Mouse (Mus musculus): Measurements from ENCODE around the gene Mfsd10.
"Not testable (repeated sequence)": the region's sequence is repeated elsewhere in the genome, so short reads cannot be mapped to it uniquely, and the experiment has no call there.

Gene Mfsd10

DNA sequence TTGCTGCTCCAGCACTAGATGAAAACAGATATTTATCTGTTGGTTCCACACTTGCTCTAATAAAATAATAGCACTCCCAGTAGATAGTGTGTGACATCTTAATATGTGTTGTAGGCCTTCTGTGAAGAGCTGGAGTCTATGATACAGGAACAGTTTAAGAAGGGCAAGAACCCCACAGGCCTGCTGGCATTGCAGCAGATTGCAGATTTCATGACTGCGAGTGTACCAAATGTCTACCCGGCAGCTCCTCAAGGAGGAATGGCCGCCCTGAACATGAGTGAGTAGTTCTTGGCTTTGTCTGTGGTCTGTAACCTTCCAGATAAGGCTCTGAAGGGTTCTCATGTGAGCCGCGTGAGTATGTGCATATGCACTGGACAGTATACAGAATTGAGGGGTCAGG is 32.4 kb downstream of the Mfsd10 start:
- no peak for DNase-seq (ENCODE audit: low spot score)

DNA sequence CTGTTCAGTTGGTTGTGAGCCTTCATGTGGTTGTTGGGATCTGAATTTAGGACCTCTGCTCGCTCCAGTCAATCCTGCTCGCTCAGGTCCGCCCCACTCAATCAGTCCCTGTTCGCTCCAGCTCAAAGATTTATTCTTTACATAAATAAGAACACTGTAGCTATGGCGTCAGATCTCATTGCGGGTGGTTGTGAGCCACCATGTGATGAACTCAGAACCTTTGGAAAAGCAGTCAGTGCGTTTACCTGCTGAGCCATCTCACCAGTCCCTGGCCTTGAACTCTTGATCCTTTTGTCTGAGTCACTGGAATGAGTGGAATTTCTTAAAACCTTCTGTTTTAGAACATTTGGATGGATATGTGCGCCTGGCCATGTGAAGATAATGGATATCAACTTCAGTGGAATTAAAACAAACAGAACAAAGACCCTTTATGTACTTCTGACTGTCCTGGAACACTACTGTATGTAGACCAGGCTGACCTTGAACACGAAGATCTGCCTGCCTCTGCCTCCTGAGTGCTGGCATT is 43.7 kb downstream of the Mfsd10 start:
- DNase-seq (ENCODE audit: low spot score), result no peak

DNA sequence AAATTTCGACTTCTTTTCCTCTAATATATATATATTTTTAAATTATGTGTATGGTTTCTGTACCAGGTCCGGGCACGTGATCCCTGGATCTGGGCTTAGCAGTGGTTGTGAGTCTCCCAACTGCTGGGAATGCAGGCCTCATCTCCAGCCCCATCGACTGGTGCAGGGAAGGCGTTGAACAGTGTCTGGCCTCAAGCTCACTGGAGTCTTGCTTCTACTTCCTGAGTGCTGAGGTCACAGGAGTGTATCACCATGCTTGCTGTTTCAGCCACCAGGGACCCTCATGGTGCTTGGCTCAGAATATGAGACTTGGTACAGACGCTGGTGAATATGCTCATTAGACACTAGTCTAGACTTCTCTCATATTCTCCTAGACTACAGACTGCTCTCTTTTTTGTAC is 44.3 kb downstream of the Mfsd10 start:
- no peak for DNase-seq (ENCODE audit: low spot score)

DNA sequence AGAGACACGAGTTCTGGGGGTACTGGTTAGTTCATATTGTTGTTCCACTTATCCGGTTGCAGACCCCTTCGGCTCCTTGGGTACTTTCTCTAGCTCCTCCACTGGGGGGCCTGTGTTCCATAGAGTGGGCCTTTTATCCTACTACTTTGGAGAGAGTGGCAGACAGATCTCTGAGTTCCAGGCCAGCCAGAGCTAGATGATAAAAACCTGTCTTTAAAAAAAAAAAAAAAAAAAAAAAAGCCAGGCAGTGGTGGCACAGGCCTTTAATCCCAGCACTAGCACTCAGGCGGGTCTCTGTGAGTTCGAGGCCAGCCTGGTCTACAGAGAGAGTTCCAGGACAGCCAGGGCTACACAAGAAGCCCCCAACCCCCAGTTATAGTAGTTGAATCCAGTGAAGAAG is 44.8 kb downstream of the Mfsd10 start:
- DNase-seq (ENCODE audit: low spot score), result not testable (repeated sequence)

DNA sequence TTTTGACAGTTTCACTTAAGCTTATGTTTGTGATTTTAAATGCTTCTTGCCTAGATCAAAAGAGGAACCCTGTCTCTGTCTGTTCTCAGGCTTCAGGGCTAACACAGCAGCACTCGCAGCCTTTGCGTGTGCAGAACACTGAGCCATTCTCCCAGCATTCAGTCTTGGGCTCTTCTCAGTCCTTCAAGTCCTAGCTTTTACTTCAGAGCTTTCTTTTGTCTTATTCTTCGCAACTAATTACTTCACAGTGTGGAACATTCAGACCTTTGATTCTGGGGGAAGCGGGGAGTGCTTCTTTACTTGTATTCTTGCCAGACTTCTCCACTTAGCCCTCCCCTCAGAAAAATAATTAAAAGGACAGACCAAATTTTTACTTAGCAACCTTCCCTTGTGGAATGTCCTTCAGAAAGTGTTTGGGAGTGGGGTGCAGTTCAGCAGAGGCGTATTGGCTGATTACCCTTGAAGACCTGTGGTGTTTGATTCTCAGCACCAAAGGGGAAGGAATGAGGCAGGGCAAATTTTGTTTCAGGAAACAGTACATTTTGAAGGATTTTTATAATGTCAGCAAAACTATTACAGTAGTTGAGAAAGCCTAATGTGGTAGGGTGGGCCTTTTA is 45.5 kb downstream of the Mfsd10 start:
- DNase-seq (ENCODE audit: low spot score), result no peak

DNA sequence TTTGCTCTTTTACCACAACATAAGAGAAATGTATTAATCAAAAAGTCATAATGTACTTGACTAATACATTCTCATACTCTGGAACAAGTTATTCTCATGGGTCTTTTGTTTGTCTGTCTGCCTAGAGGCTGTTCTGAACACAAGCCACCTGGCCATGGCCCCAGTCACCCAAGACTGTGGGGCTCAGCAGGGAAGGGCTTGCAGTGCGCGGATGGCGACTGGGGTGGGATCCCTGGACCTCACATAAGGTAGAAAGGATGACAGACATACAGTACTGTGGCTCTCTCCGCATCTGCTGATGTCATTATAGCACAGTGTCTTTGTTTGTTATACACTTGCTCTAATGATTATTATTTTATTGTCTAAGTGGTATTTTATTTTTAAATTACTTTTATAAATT is 46.3 kb downstream of the Mfsd10 start:
- DNase-seq (ENCODE audit: low spot score), result no peak

DNA sequence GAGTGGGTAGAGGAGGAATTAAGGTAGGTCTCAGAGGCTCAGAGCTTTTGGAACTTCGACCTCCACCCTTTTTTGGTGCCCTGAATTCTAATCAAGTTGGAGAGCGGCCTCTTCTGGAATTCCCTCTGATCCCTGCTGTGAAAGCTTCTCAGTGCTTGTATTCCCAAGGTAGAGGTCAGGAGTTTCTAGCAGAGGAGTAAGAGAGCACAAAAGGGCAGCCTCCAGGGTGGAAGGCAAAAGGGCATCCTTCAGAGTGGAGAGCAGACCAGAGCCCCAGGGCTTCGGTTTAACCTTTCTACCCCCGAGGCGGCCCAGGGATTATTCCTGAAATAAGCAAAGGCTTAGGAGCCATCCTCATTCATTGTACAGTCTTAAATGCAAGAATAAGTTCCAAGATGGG is 47.0 kb downstream of the Mfsd10 start:
- no peak for DNase-seq (ENCODE audit: low spot score)

DNA sequence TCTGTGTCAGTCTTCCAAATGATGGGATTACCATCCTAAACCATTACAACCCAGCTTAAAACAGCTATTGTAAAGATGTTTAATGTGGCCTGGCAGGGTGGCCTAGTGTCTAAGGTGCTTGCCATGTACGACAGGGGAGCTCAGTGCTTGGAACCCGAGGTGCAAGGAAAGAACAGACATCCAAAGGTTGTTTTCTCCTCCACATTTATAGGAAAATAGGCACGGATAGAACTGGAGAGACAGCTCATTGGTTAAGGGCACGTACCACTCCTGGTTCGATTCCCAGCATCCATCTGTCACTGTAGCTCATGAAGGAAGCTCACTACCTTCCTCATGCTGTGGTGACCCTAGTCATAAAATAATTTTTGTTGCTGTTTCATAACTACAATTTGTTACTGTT is 49.1 kb downstream of the Mfsd10 start:
- DNase-seq (ENCODE audit: low spot score), result no peak

DNA sequence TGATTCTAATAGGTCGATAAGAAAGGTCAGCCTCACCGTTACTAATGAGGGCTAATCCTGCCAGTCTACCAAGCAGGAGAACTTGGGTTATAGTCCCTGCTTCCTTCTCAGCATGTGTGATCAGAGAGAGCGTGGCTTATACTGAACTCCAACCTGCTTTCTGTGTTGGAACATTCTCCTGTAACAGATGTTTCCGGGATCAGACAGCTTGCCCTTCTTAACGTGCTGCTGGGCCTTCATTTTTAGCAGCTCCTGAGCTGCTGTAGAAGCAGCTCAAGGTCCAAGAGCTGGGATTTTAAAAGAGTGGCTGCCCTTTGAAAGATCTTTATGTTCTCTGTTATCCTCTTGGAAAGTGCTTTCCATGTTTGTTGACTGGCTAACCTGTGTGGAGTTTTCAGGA is 51.8 kb downstream of the Mfsd10 start:
- DNase-seq (ENCODE audit: low spot score), result no peak

Measured in ovary, postnatal 36 days (tissue).